Mouse (Mus musculus): ENCODE data around the gene Cdon. TPM values are rescaled to one million over a fixed set of nuclear protein-coding genes. Genes with fewer than 3 reads are reported as not detected.

Gene Cdon
- total RNA-seq, 2 experiments from 2014 or later = 7.8 to 10.5 TPM

Other genes starting within 250 kb of the Cdon start
- 10 to 100 TPM; 17.6 to 18.5 TPM for gene Dcps, start 245.1 kb upstream of the Cdon start, total RNA-seq (2021)
- gene Srpr, start 221.0 kb upstream of the Cdon start, total RNA-seq (2021) = 10 to 100 TPM; 54.4 to 61.0 TPM
- 1 to 10 TPM; 2.3 to 3.4 TPM for gene Tirap, start 220.8 kb upstream of the Cdon start, total RNA-seq (2021)
- 10 to 100 TPM; 39.3 to 41.7 TPM for gene Foxred1, start 210.1 kb upstream of the Cdon start, total RNA-seq (2021)
- gene Fam118b, start 153.3 kb upstream of the Cdon start, total RNA-seq (2021) = 10 to 100 TPM; 20.5 to 23.7 TPM
- gene Rpusd4, start 153.3 kb upstream of the Cdon start, total RNA-seq (2021) = 10 to 100 TPM in 1 of 2 experiments, 1 to 10 TPM in 1; 8.5 to 10.4 TPM
- not detected for gene Gm1113, start 97.1 kb downstream of the Cdon start, total RNA-seq (2021)
- gene Ddx25, start 137.4 kb downstream of the Cdon start, total RNA-seq (2021) = 10 to 100 TPM; 16.4 to 16.6 TPM
- gene Pus3, start 137.5 kb downstream of the Cdon start, total RNA-seq (2021) = 10 to 100 TPM; 11.4 to 12.9 TPM
- under 1 TPM; 0.79 to 0.81 TPM for gene Pate2, start 149.2 kb downstream of the Cdon start, total RNA-seq (2021)
- 1 to 10 TPM; 8.5 to 8.6 TPM for gene Hyls1, start 149.3 kb downstream of the Cdon start, total RNA-seq (2021)
- gene Pate4, start 190.8 kb downstream of the Cdon start, total RNA-seq (2021) = not detected
- gene Pate3, start 227.1 kb downstream of the Cdon start, total RNA-seq (2021) = not detected

Measured in left cerebral cortex, postnatal 10 days (tissue).